ENCODE assay signal across 17 mouse cellular contexts in genomic region chr11:49918521-49919180, GRCm38 (mm10). TPM values are rescaled to one million over a fixed set of nuclear protein-coding genes. Genes with fewer than 3 reads are reported as not detected.
DNase-seq lines count a peak whose midpoint lies in the region; ATAC-seq lines count a peak whose summit lies in the region.
"Had no signal": no experiment of that assay in that cellular context is flagged by ENCODE, and none has a peak within 500 bp of the region (broad histone marks: within the 10 kb centered on the region; RNA-seq: fewer than 3 reads in every experiment).

No protein-coding gene starts in this region.

- H3K27me3 ChIP-seq in neural tube, embryonic 13.5 days: 0 out of 2 replicates have a peak, but pooled peaks cover 4% of the 10 kb centered on the region
- H3K27me3 ChIP-seq in hindbrain, embryonic 14.5 days (ENCODE audit: control insufficient read depth, insufficient read depth, low read length): no peaks in the 10 kb centered on the region

- peak overlapping the region; percentile 13; the same call in 1 of the 2 replicates for H3K4me2 ChIP-seq in neural tube, embryonic 13.5 days
- H3K4me2 ChIP-seq in hindbrain, embryonic 14.5 days (replicated peaks): 0 out of 2 replicates have a peak overlapping the region, but pooled peaks have one; percentile 10
- H3K4me2 ChIP-seq: kidney, embryonic 15.5 days had no signal

- no peaks in the 10 kb centered on the region for H3K9me3 ChIP-seq in neural tube, embryonic 13.5 days
- H3K9me3 ChIP-seq in hindbrain, embryonic 14.5 days (ENCODE audit: control insufficient read depth, low read length): no peaks in the 10 kb centered on the region
- H3K9me3 ChIP-seq: kidney, embryonic 15.5 days had no signal

- H3K36me3 ChIP-seq in neural tube, embryonic 13.5 days: no peaks in the 10 kb centered on the region
- no peaks in the 10 kb centered on the region for H3K36me3 ChIP-seq in hindbrain, embryonic 14.5 days (replicated peaks; ENCODE audit: control insufficient read depth, insufficient read depth)
- H3K36me3 ChIP-seq: kidney, embryonic 15.5 days had no signal

- ATAC-seq in frontal cortex, adult (ENCODE audit: low TSS enrichment): peak; percentile 70
- peak; percentile 40; the same call in 1 of the 2 replicates for ATAC-seq in neural tube, embryonic 13.5 days (ENCODE audit: low read depth)
- peak; percentile 75 for ATAC-seq in hindbrain, embryonic 14.5 days (ENCODE audit: low FRiP score)
- ATAC-seq in CD4-positive, CD25-positive, alpha-beta regulatory T cell, adult 4 months: no peak
- ATAC-seq in megakaryocyte-erythroid progenitor cell, adult 5-6 weeks (replicated peaks; ENCODE audit: low FRiP score, low TSS enrichment, poor library complexity, severe bottlenecking): no peak
- ATAC-seq: inflammation-experienced regulatory T-cells, adult 6 months had no signal

- no peak for DNase-seq in frontal cortex, adult 2 months (ENCODE audit: extremely low spot score in 1 of 2, low spot score in 1 of 2)
- DNase-seq in neural tube, embryonic 10.5 days (ENCODE audit: extremely low spot score, low spot score): no peak
- no peak for DNase-seq in hindbrain, embryonic 14.5 days (ENCODE audit: low spot score)
- DNase-seq: adrenal gland, postnatal 10 days; cerebellum, postnatal 14 days; heart, adult 2 months; lung, adult 18-20 months; lung, postnatal 36 days; spleen, adult 18-20 months; thymus, postnatal 36 days had no signal

- 34% methylated on average over 15 of the region's 15 CpGs for WGBS in neural tube, embryonic 13.5 days
- 24% methylated on average over 15 of the region's 15 CpGs for WGBS in hindbrain, embryonic 14.5 days

- H3K4me3 ChIP-seq in neural tube, embryonic 13.5 days: no peak overlapping the region
- no peak overlapping the region for H3K4me3 ChIP-seq in hindbrain, embryonic 14.5 days (replicated peaks; ENCODE audit: low read length)
- H3K4me3 ChIP-seq: heart, adult 2 months; kidney, embryonic 15.5 days had no signal

- H3K4me1 ChIP-seq in neural tube, embryonic 13.5 days (replicated peaks): peaks cover 13% of the 10 kb centered on the region
- H3K4me1 ChIP-seq in hindbrain, embryonic 14.5 days (replicated peaks; ENCODE audit: control insufficient read depth, insufficient read depth, low read length): peaks cover 14% of the 10 kb centered on the region
- H3K4me1 ChIP-seq: kidney, embryonic 15.5 days had no signal

- no peak overlapping the region for H3K9ac ChIP-seq in neural tube, embryonic 13.5 days
- peak overlapping the region; percentile 24; the same call in 1 of the 2 replicates for H3K9ac ChIP-seq in hindbrain, embryonic 14.5 days
- H3K9ac ChIP-seq: kidney, embryonic 15.5 days had no signal

- H3K27ac ChIP-seq in neural tube, embryonic 13.5 days (replicated peaks): peak overlapping the region; percentile 64
- H3K27ac ChIP-seq in hindbrain, embryonic 14.5 days: peak overlapping the region; percentile 67
- H3K27ac ChIP-seq: heart, adult 2 months; kidney, embryonic 15.5 days had no signal

RNA-seq across cellular contexts. Expression of gene Rasgef1c, which starts 17.0 kb away (rescaled TPM):
- polyA plus RNA-seq in frontal cortex, adult 2 months (2012; rRNA removed): 45.3 and 51.3 TPM in 2 replicates
- 17.8 and 18.9 TPM in 2 replicates for polyA plus RNA-seq in neural tube, embryonic 13.5 days (2015; fragmentation: Nextera tagmentation; extraction: Ambion mirVana)
- polyA plus RNA-seq in hindbrain, embryonic 14.5 days (2014; fragmentation: Nextera tagmentation; extraction: Ambion mirVana): 31.7 and 35.3 TPM in 2 replicates
- polyA plus RNA-seq in CD4-positive, CD25-positive, alpha-beta regulatory T cell, adult 4 months (2017; shearing (Covaris generic)): under 1 TPM; 0.35 to 0.39 TPM
- 1.4 and 5.6 TPM in 2 replicates for total RNA-seq in megakaryocyte-erythroid progenitor cell, adult 5-6 weeks (2014; fragmentation: Nextera tagmentation)
- total RNA-seq in megakaryocyte-erythroid progenitor cell, adult 5-6 weeks (2017): 1.2 TPM in 2 replicates
- total RNA-seq: neutrophil, adult 5-6 weeks had no signal

Comparison
In these comparisons a context has a peak if more than half of its experiments do, and no peak if none do; other contexts are left out.
1. ATAC-seq: peak in frontal cortex, adult (single experiment), neural tube, embryonic 13.5 days (single experiment) and hindbrain, embryonic 14.5 days (single experiment); none in CD4-positive, CD25-positive, alpha-beta regulatory T cell, adult 4 months (single experiment) and megakaryocyte-erythroid progenitor cell, adult 5-6 weeks (single experiment).
2. RNA of gene Rasgef1c, which starts 17.0 kb away (polyA plus RNA-seq): 45.3 to 51.3 TPM in frontal cortex, adult 2 months, 31.7 to 35.3 TPM in hindbrain, embryonic 14.5 days and 17.8 to 18.9 TPM in neural tube, embryonic 13.5 days; 0.35 to 0.39 TPM in CD4-positive, CD25-positive, alpha-beta regulatory T cell, adult 4 months; every median in the first group is over 10 times any median in the second.